Mouse (Mus musculus): Measurements from ENCODE around the gene Cfap44. TPM values are rescaled to one million over a fixed set of nuclear protein-coding genes. Genes with fewer than 3 reads are reported as not detected.

Cfap44 gene
- polyA plus RNA-seq, 1 experiment from 2014 or later = not detected

GRCm38 (mm10) chr16:44384251-44384650 lies 10.3 kb upstream of the Cfap44 start:
- no peak for ATAC-seq

GRCm38 (mm10) chr16:44391877-44392548 lies 2.6 kb upstream of the Cfap44 start:
- H3K27ac ChIP-seq (ENCODE audit: low read depth, low read length) = no peak overlapping the region
- WGBS = 41% methylated on average over 9 of the region's 9 CpGs
- no peaks in the 10 kb centered on the region for H3K4me1 ChIP-seq (replicated peaks; ENCODE audit: control insufficient read depth, insufficient read depth, low read length)
- no peaks in the 10 kb centered on the region for H3K36me3 ChIP-seq (ENCODE audit: control insufficient read depth, insufficient read depth)
- H3K9me3 ChIP-seq (ENCODE audit: control insufficient read depth) = peaks cover 3% of the 10 kb centered on the region; the same call in 1 of the 2 replicates
- no peak overlapping the region for H3K4me2 ChIP-seq (replicated peaks; ENCODE audit: low read depth)
- H3K27me3 ChIP-seq (replicated peaks; ENCODE audit: control insufficient read depth, insufficient read depth, low read length) = no peaks in the 10 kb centered on the region
- peak; percentile 60 for ATAC-seq
- no peak overlapping the region for H3K4me3 ChIP-seq (ENCODE audit: low read depth, low read length)
- no peak overlapping the region for H3K9ac ChIP-seq (ENCODE audit: low read depth, low read length)
- TF ChIP-seq CTCF (IDR thresholded peaks at IDR 0.05; ENCODE audit: low read depth) = peak; percentile 87

More at GRCm38 (mm10) chr16:44384251-44384650, 10.3 kb upstream of the Cfap44 start:
- Histone ChIP-seq H3K4me1 (replicated peaks; ENCODE audit: control insufficient read depth, insufficient read depth, low read length) (no peaks in the 10 kb centered on the region), H3K4me3 (ENCODE audit: low read depth, low read length) (no peak overlapping the region), H3K9ac (ENCODE audit: low read depth, low read length) (no peak overlapping the region), H3K4me2 (replicated peaks; ENCODE audit: low read depth) (no peak overlapping the region), H3K9me3 (ENCODE audit: control insufficient read depth) (no peaks in the 10 kb centered on the region), H3K27ac (ENCODE audit: low read depth, low read length) (no peak overlapping the region), H3K27me3 (replicated peaks; ENCODE audit: control insufficient read depth, insufficient read depth, low read length) (no peaks in the 10 kb centered on the region), H3K36me3 (ENCODE audit: control insufficient read depth, insufficient read depth) (peaks cover 9% of the 10 kb centered on the region)
- no peak for TF ChIP-seq CTCF (IDR thresholded peaks at IDR 0.05; ENCODE audit: low read depth)
- 84% methylated on average over 1 of the region's 1 CpGs for WGBS

GRCm38 (mm10) chr16:44404933-44405332 lies 10.3 kb downstream of the Cfap44 start:
- Histone ChIP-seq H3K4me2 (replicated peaks; ENCODE audit: low read depth) (no peak overlapping the region), H3K9me3 (ENCODE audit: control insufficient read depth) (peaks cover 7% of the 10 kb centered on the region; the same call in 1 of the 2 replicates), H3K9ac (ENCODE audit: low read depth, low read length) (no peak overlapping the region), H3K4me1 (replicated peaks; ENCODE audit: control insufficient read depth, insufficient read depth, low read length) (no peaks in the 10 kb centered on the region), H3K4me3 (ENCODE audit: low read depth, low read length) (no peak overlapping the region), H3K27me3 (replicated peaks; ENCODE audit: control insufficient read depth, insufficient read depth, low read length) (no peaks in the 10 kb centered on the region), H3K27ac (ENCODE audit: low read depth, low read length) (no peak overlapping the region), H3K36me3 (ENCODE audit: control insufficient read depth, insufficient read depth) (no peaks in the 10 kb centered on the region)
- ATAC-seq = no peak
- TF ChIP-seq CTCF (IDR thresholded peaks at IDR 0.05; ENCODE audit: low read depth) = no peak
- 93% methylated on average over 5 of the region's 5 CpGs for WGBS

- Histone ChIP-seq H3K27ac (ENCODE audit: low read depth, low read length) (no peak overlapping the region), H3K9me3 (ENCODE audit: control insufficient read depth) (peaks cover 7% of the 10 kb centered on the region; the same call in 1 of the 2 replicates), H3K27me3 (replicated peaks; ENCODE audit: control insufficient read depth, insufficient read depth, low read length) (no peaks in the 10 kb centered on the region), H3K4me1 (replicated peaks; ENCODE audit: control insufficient read depth, insufficient read depth, low read length) (no peaks in the 10 kb centered on the region), H3K9ac (ENCODE audit: low read depth, low read length) (no peak overlapping the region), H3K36me3 (ENCODE audit: control insufficient read depth, insufficient read depth) (no peaks in the 10 kb centered on the region), H3K4me2 (replicated peaks; ENCODE audit: low read depth) (no peak overlapping the region), H3K4me3 (ENCODE audit: low read depth, low read length) (no peak overlapping the region)
- TF ChIP-seq CTCF (IDR thresholded peaks at IDR 0.05; ENCODE audit: low read depth) = no peak
- ATAC-seq = no peak
- WGBS = 81% methylated on average over 5 of the region's 5 CpGs
Observed at GRCm38 (mm10) chr16:44407211-44407610, 12.6 kb downstream of the Cfap44 start.

GRCm38 (mm10) chr16:44408290-44408689 lies 13.7 kb downstream of the Cfap44 start:
- no peak overlapping the region for H3K4me2 ChIP-seq (replicated peaks; ENCODE audit: low read depth)
- 94% methylated on average over 2 of the region's 2 CpGs for WGBS
- no peaks in the 10 kb centered on the region for H3K27me3 ChIP-seq (replicated peaks; ENCODE audit: control insufficient read depth, insufficient read depth, low read length)
- H3K9me3 ChIP-seq (ENCODE audit: control insufficient read depth) = peaks cover 7% of the 10 kb centered on the region; the same call in 1 of the 2 replicates
- no peak overlapping the region for H3K9ac ChIP-seq (ENCODE audit: low read depth, low read length)
- H3K36me3 ChIP-seq (ENCODE audit: control insufficient read depth, insufficient read depth) = no peaks in the 10 kb centered on the region
- no peak overlapping the region for H3K27ac ChIP-seq (ENCODE audit: low read depth, low read length)
- ATAC-seq = no peak
- no peak overlapping the region for H3K4me3 ChIP-seq (ENCODE audit: low read depth, low read length)
- TF ChIP-seq CTCF (IDR thresholded peaks at IDR 0.05; ENCODE audit: low read depth) = no peak
- no peaks in the 10 kb centered on the region for H3K4me1 ChIP-seq (replicated peaks; ENCODE audit: control insufficient read depth, insufficient read depth, low read length)

GRCm38 (mm10) chr16:44410176-44410575 lies 15.6 kb downstream of the Cfap44 start:
- WGBS = 19% methylated on average over 6 of the region's 6 CpGs
- H3K4me1 ChIP-seq (replicated peaks; ENCODE audit: control insufficient read depth, insufficient read depth, low read length) = no peaks in the 10 kb centered on the region
- no peak overlapping the region for H3K4me2 ChIP-seq (replicated peaks; ENCODE audit: low read depth)
- H3K27me3 ChIP-seq (replicated peaks; ENCODE audit: control insufficient read depth, insufficient read depth, low read length) = no peaks in the 10 kb centered on the region
- no peak for ATAC-seq
- H3K36me3 ChIP-seq (ENCODE audit: control insufficient read depth, insufficient read depth) = no peaks in the 10 kb centered on the region
- no peaks in the 10 kb centered on the region for H3K9me3 ChIP-seq (ENCODE audit: control insufficient read depth)
- H3K9ac ChIP-seq (ENCODE audit: low read depth, low read length) = no peak overlapping the region
- TF ChIP-seq CTCF (IDR thresholded peaks at IDR 0.05; ENCODE audit: low read depth) = no peak
- H3K27ac ChIP-seq (ENCODE audit: low read depth, low read length) = no peak overlapping the region
- no peak overlapping the region for H3K4me3 ChIP-seq (ENCODE audit: low read depth, low read length)

Data from intestine, postnatal 0 days (tissue).